Mouse (Mus musculus) ES-E14 (cell line): ENCODE measurements around the gene Plce1.

Experiments
- CHD2 ChIP-seq: IDR thresholded peaks from 2 replicates; pipeline ENCODE4 v1.6.1; 2014; ENCODE audit warnings: mild to moderate bottlenecking, low read depth, low read length, inconsistent platforms
- HCFC1 ChIP-seq: IDR thresholded peaks from 2 replicates; pipeline ENCODE4 v1.6.1; 2012; ENCODE audit warnings: low read length, inconsistent platforms, borderline replicate concordance; ENCODE audit not compliant: insufficient read depth
- MAFK ChIP-seq: IDR thresholded peaks from 2 replicates; pipeline ENCODE4 v1.6.1; 2014; ENCODE audit warnings: mild to moderate bottlenecking, low read depth, low read length, inconsistent platforms; ENCODE audit not compliant: insufficient read depth
- ZC3H11A ChIP-seq: IDR thresholded peaks from 2 replicates; pipeline ENCODE4 v1.6.1; 2012; ENCODE audit warnings: low read depth, mild to moderate bottlenecking, inconsistent platforms, low read length, borderline replicate concordance
- ZNF384 ChIP-seq: IDR thresholded peaks from 2 replicates; pipeline ENCODE4 v1.6.1; 2012; ENCODE audit warnings: low read depth, low read length, inconsistent platforms

DNA sequence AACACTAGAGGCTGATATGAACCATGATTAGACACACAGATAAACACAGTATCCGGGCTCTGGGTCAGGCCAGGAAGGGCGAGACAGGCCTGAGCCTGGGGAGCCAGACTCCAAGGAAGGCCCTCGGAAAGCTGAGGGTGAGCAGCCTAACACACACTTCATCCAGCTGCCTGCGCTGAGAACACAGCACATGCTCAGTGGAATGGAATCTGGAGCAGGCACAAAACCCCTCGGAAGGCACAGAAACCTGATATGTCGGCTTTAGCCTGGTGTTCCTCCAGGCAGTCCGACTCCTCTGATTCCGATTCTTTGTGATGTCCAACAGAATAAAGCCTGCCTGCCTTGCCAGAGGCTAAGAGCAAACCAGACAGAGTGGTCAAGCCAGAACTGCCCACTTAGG is 39.0 kb upstream of the Plce1 start:
- TF ChIP-seq ZNF384 (no peak), CHD2 (no peak), MAFK (no peak), HCFC1 (no peak), ZC3H11A (no peak)
